Mouse (Mus musculus): ENCODE measurements around the gene Dnah6.

- TF ChIP-seq CTCF (IDR thresholded peaks at IDR 0.05; ENCODE audit: low read depth) (no peak), EP300 (IDR thresholded peaks at IDR 0.05; ENCODE audit: low read depth) (no peak)
These were observed 17.7 kb downstream of the Dnah6 start for GRCm38 (mm10) chr6:73203724-73204123.
